Mouse (Mus musculus) thymus, adult 2 months (tissue): ENCODE measurements around the gene Prcd. TPM values are rescaled to one million over a fixed set of nuclear protein-coding genes. Genes with fewer than 3 reads are reported as not detected.

Source experiments
- DNase-seq: peaks from one replicate; pipeline ENCODE4 v3.0.0; 2021
- H3K27ac ChIP-seq: fragments of 200-500 bp; 2 replicates; pipeline ENCODE4 v1.5.1; 2012; ENCODE audit warnings: low read length, control low read depth; ENCODE audit not compliant: control insufficient read depth, insufficient read depth
- H3K27me3 ChIP-seq: fragments of 200-500 bp; 2 replicates; pipeline ENCODE4 v1.6.1; 2012; ENCODE audit warnings: mild to moderate bottlenecking, low read length, moderate library complexity, mixed read lengths; ENCODE audit not compliant: control insufficient read depth, insufficient read depth
- H3K36me3 ChIP-seq: fragments of 200-500 bp; 2 replicates; pipeline ENCODE4 v1.6.1; 2012; ENCODE audit warnings: mild to moderate bottlenecking, low read length, moderate library complexity; ENCODE audit not compliant: control insufficient read depth, insufficient read depth
- H3K4me1 ChIP-seq: fragments of 200-500 bp; replicated peaks from 2 replicates; pipeline ENCODE4 v1.6.1; 2012; ENCODE audit warnings: low read length; ENCODE audit not compliant: control insufficient read depth, insufficient read depth
- H3K4me3 ChIP-seq: fragments of 200-500 bp; 2 replicates; pipeline ENCODE4 v1.5.1; 2012; ENCODE audit warnings: mild to moderate bottlenecking, low read length, control low read depth, moderate library complexity; ENCODE audit not compliant: control insufficient read depth, insufficient read depth
- CTCF ChIP-seq: fragments of 200-500 bp; IDR thresholded peaks from 2 replicates; pipeline ENCODE4 v1.5.1; 2012; ENCODE audit warnings: mild to moderate bottlenecking, control low read depth, low read length, moderate library complexity, borderline replicate concordance; ENCODE audit not compliant: control insufficient read depth, poor library complexity, insufficient read depth; ENCODE audit errors: extremely low read depth
- POLR2A ChIP-seq: fragments of 200-500 bp; IDR thresholded peaks from 2 replicates; pipeline ENCODE4 v1.6.1; 2012; ENCODE audit warnings: mild to moderate bottlenecking, low read length, control low read depth, moderate library complexity; ENCODE audit not compliant: control insufficient read depth, poor library complexity, insufficient read depth; ENCODE audit errors: extremely low read depth
- WGBS: fragments of 180-500 bp; shearing (Covaris S2); methylation state at CpG from one replicate; pipeline ENCODE4 v1.1.7; 2018; 5-methylcytosine and 5-hydroxymethylcytosine counted together
- polyA plus RNA-seq: library from polyadenylated mRNA; depleted of rRNA; stranded (reverse); fragments of >200 nt; gene quantifications from 2 replicates; pipeline ENCODE4 v1.2.3, GENCODE M21; 2012

Prcd gene
- polyA plus RNA-seq, 1 experiment, result 0.97 TPM

DNA sequence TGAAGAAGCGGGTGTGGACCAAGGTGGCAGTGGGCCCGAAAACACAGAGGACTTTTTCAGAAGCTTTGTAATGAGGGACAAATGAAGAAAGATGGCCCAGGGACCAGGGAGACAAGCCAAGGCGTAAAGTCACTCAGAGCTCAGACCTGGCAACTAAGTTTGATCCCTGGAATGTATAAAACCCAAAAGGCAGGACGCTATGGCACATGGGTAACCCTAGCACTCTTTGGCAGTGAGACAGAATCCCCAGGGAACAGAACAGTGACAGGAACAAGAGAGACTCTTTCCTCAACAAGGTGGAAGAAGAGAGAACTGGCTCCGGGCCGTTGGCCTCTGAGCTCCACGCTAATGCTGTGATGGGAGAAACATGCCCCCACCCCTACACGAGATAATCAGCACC, 2.5 kb upstream of the Prcd start:
- 0 out of 2 replicates have a peak, but pooled peaks cover 5% of the 10 kb centered on the region for H3K4me1 ChIP-seq
- no peak for DNase-seq
- no peak overlapping the region for H3K27ac ChIP-seq
- H3K36me3 ChIP-seq, result no peaks in the 10 kb centered on the region
- H3K27me3 ChIP-seq, result peaks cover 7% of the 10 kb centered on the region; the same call in 1 of the 2 replicates
- 94% methylated on average over 8 of the region's 8 CpGs for WGBS
- no peak overlapping the region for H3K4me3 ChIP-seq
- no peak for TF ChIP-seq CTCF
- no peak for TF ChIP-seq POLR2A

DNA sequence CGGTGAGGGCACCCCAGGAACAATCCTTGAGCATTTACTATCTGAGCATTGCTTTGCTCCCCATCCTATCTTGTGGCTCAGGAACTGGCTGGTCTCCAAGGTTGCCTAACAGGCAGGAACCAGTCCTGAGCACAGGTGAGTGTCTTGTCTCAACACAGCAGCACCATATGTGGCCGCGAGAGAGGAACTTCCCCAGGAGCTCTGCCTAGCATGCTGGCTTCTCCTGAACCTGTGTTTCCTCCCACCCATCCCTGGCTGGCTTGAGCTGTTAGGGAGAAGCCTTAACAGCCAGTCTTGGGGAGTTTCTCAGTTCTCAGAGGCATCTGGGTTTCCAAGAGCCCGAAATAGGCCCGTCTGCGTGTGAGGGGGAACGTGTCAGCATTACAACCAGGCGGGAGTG, 2.0 kb upstream of the Prcd start:
- H3K27me3 ChIP-seq, result peaks cover 7% of the 10 kb centered on the region; the same call in 1 of the 2 replicates
- no peak overlapping the region for H3K27ac ChIP-seq
- H3K36me3 ChIP-seq, result no peaks in the 10 kb centered on the region
- TF ChIP-seq CTCF (no peak), POLR2A (no peak)
- peaks cover 5% of the 10 kb centered on the region; the same call in 1 of the 2 replicates for H3K4me1 ChIP-seq
- H3K4me3 ChIP-seq, result no peak overlapping the region
- WGBS, result 58% methylated on average over 8 of the region's 8 CpGs
- no peak for DNase-seq

DNA sequence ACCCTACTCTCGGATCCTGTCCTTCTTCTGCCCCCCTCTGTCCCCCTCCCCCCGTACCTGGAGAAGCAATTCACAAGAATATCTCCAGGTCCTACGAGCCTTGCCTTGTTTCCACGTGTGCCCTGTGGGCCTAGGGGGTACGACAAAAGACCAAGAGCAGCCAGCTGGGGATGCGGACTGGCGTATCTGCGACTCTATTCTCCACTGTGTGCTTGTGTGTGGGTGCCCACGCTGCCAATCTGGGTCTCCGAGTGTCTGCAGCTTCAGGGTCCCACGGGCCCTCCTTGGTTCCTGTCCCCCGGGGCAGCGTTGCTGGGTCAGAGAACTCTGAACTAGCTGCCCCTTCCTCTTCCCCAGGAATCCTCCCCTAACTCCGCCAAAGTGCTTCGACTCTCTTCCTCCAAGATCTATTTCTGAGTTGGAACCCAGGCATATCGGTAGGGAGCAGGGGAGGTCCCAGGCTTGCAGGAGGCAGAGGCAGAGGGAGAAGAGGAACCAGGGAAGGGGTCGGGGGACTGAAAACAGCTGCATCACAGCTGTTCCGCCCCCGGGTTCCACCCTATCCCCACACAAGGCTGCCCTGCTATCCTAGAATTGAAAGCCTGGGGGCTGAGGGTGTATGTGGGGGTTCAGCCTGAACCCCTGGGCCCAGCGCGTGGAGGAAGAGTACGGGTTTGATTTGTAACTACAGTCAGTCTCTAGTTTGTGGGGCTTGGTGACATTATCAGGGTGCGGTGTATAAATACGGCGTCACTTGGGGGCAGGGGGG, 820 bp upstream of the Prcd start:
- H3K27ac ChIP-seq, result no peak overlapping the region
- peaks cover 5% of the 10 kb centered on the region; the same call in 1 of the 2 replicates for H3K4me1 ChIP-seq
- peaks cover 7% of the 10 kb centered on the region; the same call in 1 of the 2 replicates for H3K27me3 ChIP-seq
- DNase-seq, result no peak
- TF ChIP-seq CTCF, result no peak
- no peak for TF ChIP-seq POLR2A
- H3K36me3 ChIP-seq, result no peaks in the 10 kb centered on the region
- no peak overlapping the region for H3K4me3 ChIP-seq
- 89% methylated on average over 25 of the region's 25 CpGs for WGBS

DNA sequence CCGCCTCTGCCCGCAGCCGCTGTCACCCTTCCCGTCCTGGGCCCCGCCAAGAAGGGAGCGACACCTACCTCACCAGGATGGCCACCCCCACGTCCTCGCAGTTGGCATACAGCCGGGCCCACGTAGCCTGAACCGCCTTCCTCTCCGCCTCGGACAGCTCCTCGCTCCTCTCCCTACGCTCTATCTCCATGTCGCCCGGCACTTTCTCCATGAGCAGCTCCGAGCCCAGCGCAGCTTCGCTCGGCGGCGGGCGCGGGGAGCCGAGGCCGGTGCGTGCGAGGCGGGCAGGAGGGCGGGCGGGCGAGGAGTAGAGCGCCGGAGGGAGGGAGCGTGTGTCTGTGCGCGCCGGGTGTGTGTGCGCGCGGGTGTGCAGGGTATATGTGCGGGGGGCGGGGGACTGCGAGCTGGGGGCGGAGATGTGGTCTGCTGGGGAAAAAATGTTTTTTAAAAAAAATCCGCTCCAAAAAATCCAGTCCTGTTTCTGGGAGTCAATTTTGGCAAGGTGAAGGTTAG, 431 bp downstream of the Prcd start:
- no peak for DNase-seq
- peak overlapping the region; percentile 20 for H3K4me3 ChIP-seq
- H3K27me3 ChIP-seq, result peaks cover 7% of the 10 kb centered on the region; the same call in 1 of the 2 replicates
- no peaks in the 10 kb centered on the region for H3K36me3 ChIP-seq
- 2% methylated on average over 47 of the region's 47 CpGs for WGBS
- TF ChIP-seq CTCF (no peak), POLR2A (no peak)
- H3K4me1 ChIP-seq, result peaks cover 11% of the 10 kb centered on the region
- H3K27ac ChIP-seq, result no peak overlapping the region

DNA sequence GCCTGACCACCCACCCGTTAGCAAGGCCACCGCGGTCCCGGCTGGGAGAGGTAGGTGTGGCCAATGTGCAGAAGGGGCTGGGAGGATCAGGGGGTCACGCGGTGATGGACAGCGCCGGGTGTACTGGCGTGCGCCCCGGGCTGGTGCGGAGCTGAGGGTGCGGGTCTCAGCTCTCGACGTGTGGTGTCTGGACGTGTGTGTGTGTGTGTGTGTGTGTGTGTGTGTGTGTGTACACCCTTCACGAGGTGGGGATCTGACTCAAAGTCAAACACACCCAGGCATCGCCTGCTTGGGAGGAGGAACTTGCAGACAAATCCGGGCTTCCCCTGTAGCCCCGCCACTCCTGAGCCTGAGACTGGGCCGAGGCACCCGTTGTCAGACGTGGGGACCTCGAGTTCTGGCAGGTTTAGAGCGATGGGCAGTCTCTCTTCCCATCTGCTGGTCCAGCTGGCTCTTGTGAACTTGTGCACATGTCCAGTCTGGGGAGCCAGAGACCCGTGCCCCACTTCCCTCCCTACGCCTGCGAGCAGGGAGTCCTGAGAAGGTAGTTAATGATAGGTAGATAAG, 1.0 kb downstream of the Prcd start, which contains the start of gene Cygb:
TSS of gene Cygb (minus strand) at position 59 of the 567 bp plus-strand sequence.
- Histone ChIP-seq H3K4me1 (peaks cover 15% of the 10 kb centered on the region), H3K27ac (no peak within 1 kb of the TSS), H3K36me3 (no peaks in the 10 kb centered on the region), H3K27me3 (peaks cover 7% of the 10 kb centered on the region; the same call in 1 of the 2 replicates), H3K4me3 (peak within 1 kb of the TSS; percentile 20)
- DNase-seq, result no peak
- TF ChIP-seq CTCF (no peak), POLR2A (no peak)
- WGBS, result 14% methylated on average over 28 of the region's 28 CpGs

DNA sequence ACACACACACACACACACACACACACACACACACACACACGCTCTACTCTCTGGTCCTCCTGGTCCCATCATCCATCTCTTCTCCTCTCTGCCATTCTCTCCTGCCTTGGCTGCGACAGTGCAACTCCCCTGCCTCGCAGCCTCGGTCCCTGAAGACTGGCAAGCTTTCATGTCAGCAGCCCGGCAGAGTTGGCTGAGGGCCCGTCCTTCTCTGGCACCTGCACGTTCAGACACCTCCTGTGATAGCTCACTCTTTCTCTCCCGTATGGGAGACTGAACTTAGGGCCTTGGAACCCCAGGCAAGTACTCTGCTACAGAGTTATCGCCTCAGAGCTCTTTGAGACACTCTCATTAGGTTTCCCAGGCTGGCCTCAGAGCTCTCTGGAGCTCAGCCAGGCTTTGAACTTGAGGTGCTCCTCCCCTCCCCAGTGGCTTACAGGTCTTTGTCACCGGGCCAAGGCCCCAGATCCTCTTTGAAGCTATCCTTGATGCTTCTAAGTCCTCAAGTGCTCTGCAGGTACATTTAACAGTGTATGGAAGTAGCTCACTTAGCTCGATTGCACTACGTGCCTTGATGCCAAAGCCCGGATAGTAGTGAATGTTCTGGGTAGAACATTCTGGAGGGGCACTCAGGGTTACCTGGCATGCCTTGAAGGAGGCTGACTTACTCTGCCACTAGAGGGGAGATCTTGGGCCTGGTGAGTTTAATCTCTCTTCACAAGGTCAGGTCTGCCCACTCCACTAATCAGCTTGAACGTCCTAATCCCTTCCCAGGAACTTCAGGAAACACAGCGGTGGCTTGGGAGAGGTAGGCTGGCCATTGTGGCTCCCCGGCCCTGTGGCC, 3.2 kb downstream of the Prcd start:
- TF ChIP-seq CTCF, result no peak
- no peak for TF ChIP-seq POLR2A
- H3K27ac ChIP-seq, result no peak overlapping the region
- H3K4me1 ChIP-seq, result peaks cover 34% of the 10 kb centered on the region
- no peak for DNase-seq
- WGBS, result 82% methylated on average over 16 of the region's 16 CpGs
- no peak overlapping the region for H3K4me3 ChIP-seq
- no peaks in the 10 kb centered on the region for H3K36me3 ChIP-seq
- peaks cover 7% of the 10 kb centered on the region; the same call in 1 of the 2 replicates for H3K27me3 ChIP-seq
